Mouse (Mus musculus) adrenal gland, postnatal 4 days (tissue): ENCODE results near the gene Fam186a. TPM values are rescaled to one million over a fixed set of nuclear protein-coding genes. Genes with fewer than 3 reads are reported as not detected.

Source experiments
- DNase-seq, 2 experiments: peaks; one replicate each; pipeline ENCODE4 v3.0.0; 2021 to 2022; ENCODE audit warnings: low spot score in 2 of 2, mixed read lengths in 2 of 2
- total RNA-seq, 2 experiments: library from RNA; stranded (reverse); gene quantifications; 2 replicates each; pipeline ENCODE4 v1.2.3; 2021

Gene Fam186a
- total RNA-seq, 2 experiments from 2014 or later = 0.14 TPM

GRCm38 (mm10) chr15:99874612-99875333, 92.1 kb downstream of the Fam186a start:
- no peak for DNase-seq

- no peak for DNase-seq
Measured at GRCm38 (mm10) chr15:99872543-99872942, 94.3 kb downstream of the Fam186a start.

Other genes starting within 250 kb of the Fam186a start
- gene Gpd1, start 249.5 kb downstream of the Fam186a start, total RNA-seq = 100 to 1,000 TPM; 259 to 304 TPM
- gene Cox14, start 241.4 kb downstream of the Fam186a start, total RNA-seq = 100 to 1,000 TPM; 171 to 192 TPM
- gene Cers5, start 194.2 kb downstream of the Fam186a start, total RNA-seq = 10 to 100 TPM; 54.3 to 57.0 TPM
- gene Lima1, start 91.6 kb downstream of the Fam186a start, total RNA-seq = 10 to 100 TPM; 51.0 to 51.9 TPM
- gene Larp4, start 3.0 kb upstream of the Fam186a start, total RNA-seq = 10 to 100 TPM; 73.7 to 78.9 TPM
- gene Dip2b, start 71.6 kb upstream of the Fam186a start, total RNA-seq = 10 to 100 TPM; 32.2 to 33.0 TPM